Mouse (Mus musculus) myocyte (in vitro differentiated cells): ENCODE data around the gene Lama2. TPM values are rescaled to one million over a fixed set of nuclear protein-coding genes. Genes with fewer than 3 reads are reported as not detected.

Experiments used
- H3K27me3 ChIP-seq: one replicate; pipeline ENCODE4 v1.6.1; 2011; ENCODE audit not compliant: control insufficient read depth, insufficient read depth, insufficient read length
- H3K36me3 ChIP-seq: one replicate; pipeline ENCODE4 v1.6.1; 2011; ENCODE audit not compliant: control insufficient read depth, insufficient read depth
- H3K4me2 ChIP-seq: one replicate; pipeline ENCODE4 v1.6.1; 2011; ENCODE audit warnings: low read depth, control low read depth
- H3K4me3 ChIP-seq: one replicate; pipeline ENCODE4 v1.5.1; 2011; ENCODE audit warnings: mild to moderate bottlenecking, control low read depth, moderate library complexity
- H3K79me2 ChIP-seq: one replicate; pipeline ENCODE4 v1.6.1; 2011; ENCODE audit not compliant: control insufficient read depth, insufficient read depth
- H3ac ChIP-seq: one replicate; pipeline ENCODE4 v1.6.1; 2011; ENCODE audit not compliant: control insufficient read depth, insufficient read length
- CEBPB ChIP-seq: IDR thresholded peaks from 2 replicates; pipeline ENCODE4 v1.6.1; 2011; ENCODE audit warnings: mild to moderate bottlenecking, moderate library complexity; ENCODE audit not compliant: poor library complexity, insufficient read depth, severe bottlenecking
- E2F4 ChIP-seq: IDR thresholded peaks from one replicate; pipeline ENCODE4 v1.6.1; 2011; ENCODE audit warnings: mild to moderate bottlenecking, control low read depth, moderate library complexity; ENCODE audit not compliant: insufficient read depth
- MAX ChIP-seq: IDR thresholded peaks from one replicate; pipeline ENCODE4 v1.6.1; 2011; ENCODE audit warnings: low read depth, mild to moderate bottlenecking, control low read depth
- MYOD1 ChIP-seq, 3 experiments: IDR thresholded peaks; one replicate each; pipeline ENCODE4 v1.6.1; 2011; ENCODE audit warnings: control low read depth in 2 of 3, low read depth in 2 of 3, mild to moderate bottlenecking in 2 of 3, moderate library complexity in 1 of 3; ENCODE audit not compliant: insufficient read length in 2 of 3, control insufficient read depth in 1 of 3
- MYOG ChIP-seq, 3 experiments: IDR thresholded peaks; one replicate each; pipeline ENCODE4 v1.6.1; 2011; ENCODE audit warnings: control low read depth in 2 of 3, low read depth in 2 of 3, mild to moderate bottlenecking in 2 of 3; ENCODE audit not compliant: insufficient read length in 2 of 3, control insufficient read depth in 1 of 3, insufficient read depth in 1 of 3
- POLR2A ChIP-seq: IDR thresholded peaks from one replicate; pipeline ENCODE4 v1.6.1; 2011; ENCODE audit warnings: low read depth, mild to moderate bottlenecking, control low read depth, moderate library complexity; ENCODE audit not compliant: insufficient read length
- POLR2AphosphoS2 ChIP-seq: IDR thresholded peaks from one replicate; pipeline ENCODE4 v1.6.1; 2011; ENCODE audit warnings: low read depth, control low read depth; ENCODE audit not compliant: insufficient read length
- REST ChIP-seq: IDR thresholded peaks from one replicate; pipeline ENCODE4 v1.6.1; 2011; ENCODE audit warnings: mild to moderate bottlenecking, control low read depth, moderate library complexity; ENCODE audit not compliant: insufficient read depth, insufficient read length
- SRF ChIP-seq: IDR thresholded peaks from one replicate; pipeline ENCODE4 v1.6.1; 2011; ENCODE audit warnings: low read depth; ENCODE audit not compliant: control insufficient read depth, insufficient read length
- TCF12 ChIP-seq: IDR thresholded peaks from one replicate; pipeline ENCODE4 v1.6.1; 2011; ENCODE audit warnings: mild to moderate bottlenecking, control low read depth; ENCODE audit not compliant: poor library complexity, insufficient read depth, severe bottlenecking
- TCF3 ChIP-seq: IDR thresholded peaks from one replicate; pipeline ENCODE4 v1.6.1; 2011; ENCODE audit warnings: low read depth, control low read depth; ENCODE audit not compliant: insufficient read length
- USF1 ChIP-seq: IDR thresholded peaks from one replicate; pipeline ENCODE4 v1.6.1; 2011; ENCODE audit warnings: low read depth, mild to moderate bottlenecking, control low read depth, moderate library complexity
- polyA plus RNA-seq: library from polyadenylated mRNA; unstranded; fragments of >200 nt; fragmentation: generic; extraction: Trizol; gene quantifications from one replicate; pipeline ENCODE4 v1.2.1, GENCODE M21; 2012; ENCODE audit warnings: missing spikeins

Lama2 gene
- polyA plus RNA-seq, 1 experiment, result 15.1 TPM

DNA sequence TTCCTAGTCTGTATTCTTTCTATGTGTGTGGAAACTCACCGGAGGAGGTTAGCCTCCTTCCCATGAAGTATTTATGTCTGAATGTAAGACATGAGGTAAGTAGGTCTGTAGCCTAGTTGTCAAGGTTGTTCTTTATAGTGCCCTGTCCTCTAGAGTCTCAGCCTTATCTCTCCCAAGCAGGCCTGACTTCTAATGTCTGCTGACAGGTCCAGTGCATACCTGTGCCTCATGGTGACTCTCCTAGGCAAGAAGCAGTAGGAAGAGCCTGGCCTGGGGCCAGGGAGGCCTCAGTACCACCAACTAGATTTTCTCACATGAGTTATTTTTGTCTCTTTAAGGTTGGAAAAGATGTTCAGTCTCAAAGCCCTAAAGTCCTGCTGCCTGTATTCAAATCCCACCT is 483.8 kb downstream of the Lama2 start:
- no peaks in the 10 kb centered on the region for H3K79me2 ChIP-seq
- H3ac ChIP-seq, result no peak overlapping the region
- H3K4me2 ChIP-seq, result no peak overlapping the region
- no peaks in the 10 kb centered on the region for H3K27me3 ChIP-seq
- no peak overlapping the region for H3K4me3 ChIP-seq
- H3K36me3 ChIP-seq, result no peaks in the 10 kb centered on the region
- TF ChIP-seq CEBPB, result no peak
- TF ChIP-seq TCF3, result no peak
- TF ChIP-seq REST, result no peak
- TF ChIP-seq MYOD1 (IDR thresholded peaks at IDR 0.05; ENCODE audit: control insufficient read depth in 1 of 3, insufficient read length in 2 of 3, low read depth in 2 of 3), result no peak
- TF ChIP-seq MAX, result no peak
- TF ChIP-seq POLR2A, result no peak
- no peak for TF ChIP-seq E2F4
- no peak for TF ChIP-seq MYOG (IDR thresholded peaks at IDR 0.05; ENCODE audit: control insufficient read depth in 1 of 3, insufficient read depth in 1 of 3, insufficient read length in 2 of 3, low read depth in 2 of 3)
- TF ChIP-seq POLR2AphosphoS2, result no peak
- TF ChIP-seq TCF12, result no peak
- no peak for TF ChIP-seq SRF
- no peak for TF ChIP-seq USF1

DNA sequence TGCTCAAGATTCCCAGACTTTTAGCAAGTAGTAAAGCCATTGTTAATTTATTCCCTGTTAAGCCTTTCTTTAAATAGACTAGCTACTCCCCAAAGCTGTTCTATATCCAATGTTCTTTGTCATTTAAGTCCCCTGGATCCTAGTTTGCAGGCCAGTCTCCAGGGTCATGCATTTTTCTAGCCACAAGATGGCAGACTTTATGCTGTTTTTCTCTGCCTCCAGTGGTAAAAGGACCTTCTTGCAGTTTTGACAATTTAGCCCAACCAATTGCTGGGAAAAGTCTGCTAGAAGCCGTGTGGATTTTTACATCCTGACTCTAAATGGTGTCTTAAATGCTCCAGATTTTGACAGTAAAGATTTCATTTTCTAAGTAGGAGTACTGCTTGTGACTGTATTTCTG is 486.4 kb downstream of the Lama2 start:
- TF ChIP-seq SRF (no peak), TCF12 (no peak), TCF3 (no peak), POLR2AphosphoS2 (no peak), MAX (no peak), MYOG (IDR thresholded peaks at IDR 0.05; ENCODE audit: control insufficient read depth in 1 of 3, insufficient read depth in 1 of 3, insufficient read length in 2 of 3, low read depth in 2 of 3) (no peak), POLR2A (no peak), E2F4 (no peak), CEBPB (no peak), MYOD1 (IDR thresholded peaks at IDR 0.05; ENCODE audit: control insufficient read depth in 1 of 3, insufficient read length in 2 of 3, low read depth in 2 of 3) (no peak), USF1 (no peak), REST (no peak)

DNA sequence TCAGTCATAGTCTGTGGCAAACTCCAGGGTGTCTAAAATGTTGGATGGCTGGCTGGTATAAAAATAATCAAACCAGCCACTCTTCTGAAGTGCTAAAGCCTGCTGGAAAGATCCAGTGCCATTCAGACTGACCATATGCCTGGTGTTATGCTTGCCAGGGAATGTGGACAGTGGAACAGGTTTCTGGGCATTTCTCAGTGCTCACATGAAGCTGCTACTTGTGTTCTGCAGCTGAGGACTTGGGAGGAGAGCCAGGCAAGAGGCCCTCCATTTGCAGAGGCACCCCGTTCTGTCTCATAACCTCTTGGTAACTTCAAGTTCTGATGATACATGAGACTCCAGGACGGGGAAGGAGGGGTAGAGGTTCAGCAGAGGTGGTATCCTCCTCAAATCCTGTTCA is 492.1 kb downstream of the Lama2 start:
- Histone ChIP-seq H3K79me2 (no peaks in the 10 kb centered on the region), H3K27me3 (no peaks in the 10 kb centered on the region), H3ac (no peak overlapping the region), H3K4me3 (no peak overlapping the region), H3K4me2 (no peak overlapping the region), H3K36me3 (no peaks in the 10 kb centered on the region)
- TF ChIP-seq MAX (no peak), CEBPB (no peak), TCF3 (no peak), POLR2AphosphoS2 (no peak), REST (no peak), MYOD1 (IDR thresholded peaks at IDR 0.05; ENCODE audit: control insufficient read depth in 1 of 3, insufficient read length in 2 of 3, low read depth in 2 of 3) (no peak), USF1 (no peak)

More for the DNA sequence above, 486.4 kb downstream of the Lama2 start:
- H3K36me3 ChIP-seq, result no peaks in the 10 kb centered on the region
- no peak overlapping the region for H3K4me3 ChIP-seq
- H3K79me2 ChIP-seq, result no peaks in the 10 kb centered on the region
- no peak overlapping the region for H3K4me2 ChIP-seq
- no peaks in the 10 kb centered on the region for H3K27me3 ChIP-seq
- no peak overlapping the region for H3ac ChIP-seq

DNA sequence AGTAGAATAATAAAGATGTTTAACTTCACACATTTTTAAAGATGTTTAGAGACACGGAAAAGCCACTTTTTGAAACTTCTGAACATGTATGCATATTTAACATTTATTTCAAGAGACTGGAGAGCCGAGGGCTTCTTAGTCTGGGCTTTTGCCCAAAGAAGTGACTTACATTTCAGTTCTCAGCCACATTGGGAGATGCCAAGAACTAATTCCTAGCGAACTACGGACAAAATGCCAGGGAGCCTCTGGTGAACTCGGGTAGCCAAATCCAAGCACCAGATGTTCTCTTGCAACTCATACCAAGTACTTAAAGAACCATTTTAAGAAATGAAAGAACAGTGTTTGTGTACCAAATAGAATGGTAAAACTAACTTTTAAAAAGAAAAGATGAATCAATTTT is 495.8 kb downstream of the Lama2 start:
- H3K36me3 ChIP-seq, result no peaks in the 10 kb centered on the region
- H3ac ChIP-seq, result no peak overlapping the region
- H3K27me3 ChIP-seq, result no peaks in the 10 kb centered on the region
- TF ChIP-seq E2F4 (no peak), SRF (no peak), MYOG (IDR thresholded peaks at IDR 0.05; ENCODE audit: control insufficient read depth in 1 of 3, insufficient read depth in 1 of 3, insufficient read length in 2 of 3, low read depth in 2 of 3) (no peak), CEBPB (no peak), POLR2AphosphoS2 (no peak), TCF3 (no peak), MYOD1 (IDR thresholded peaks at IDR 0.05; ENCODE audit: control insufficient read depth in 1 of 3, insufficient read length in 2 of 3, low read depth in 2 of 3) (no peak), POLR2A (no peak), TCF12 (no peak), MAX (no peak), USF1 (no peak), REST (no peak)
- no peak overlapping the region for H3K4me2 ChIP-seq
- H3K79me2 ChIP-seq, result no peaks in the 10 kb centered on the region
- H3K4me3 ChIP-seq, result no peak overlapping the region

DNA sequence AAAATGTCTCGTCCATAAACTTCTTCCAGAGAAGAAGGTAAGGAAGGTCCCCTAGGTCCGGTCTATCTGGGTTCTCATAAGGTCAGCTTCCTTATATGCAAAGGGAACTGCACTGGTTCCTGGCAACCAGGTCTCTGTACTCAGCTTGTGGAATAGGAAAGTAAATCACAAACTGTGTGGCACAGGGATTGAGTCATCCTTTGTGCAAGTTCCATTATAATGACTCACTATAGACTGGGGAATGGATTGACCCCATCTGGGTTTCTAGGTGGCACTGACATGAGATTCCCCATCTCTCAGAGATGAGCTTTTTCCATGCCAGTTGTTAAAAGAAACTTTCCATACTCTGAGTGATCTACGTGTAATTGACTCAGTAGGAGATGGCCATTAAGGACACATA is 501.7 kb downstream of the Lama2 start:
- no peaks in the 10 kb centered on the region for H3K27me3 ChIP-seq
- TF ChIP-seq CEBPB, result peak; percentile 65
- no peak for TF ChIP-seq REST
- H3K79me2 ChIP-seq, result no peaks in the 10 kb centered on the region
- no peaks in the 10 kb centered on the region for H3K36me3 ChIP-seq
- H3K4me2 ChIP-seq, result peak overlapping the region; percentile 43
- no peak overlapping the region for H3K4me3 ChIP-seq
- no peak overlapping the region for H3ac ChIP-seq
